Mouse (Mus musculus): Measurements from ENCODE around the gene Zic1.

The Zic1 gene

DNA sequence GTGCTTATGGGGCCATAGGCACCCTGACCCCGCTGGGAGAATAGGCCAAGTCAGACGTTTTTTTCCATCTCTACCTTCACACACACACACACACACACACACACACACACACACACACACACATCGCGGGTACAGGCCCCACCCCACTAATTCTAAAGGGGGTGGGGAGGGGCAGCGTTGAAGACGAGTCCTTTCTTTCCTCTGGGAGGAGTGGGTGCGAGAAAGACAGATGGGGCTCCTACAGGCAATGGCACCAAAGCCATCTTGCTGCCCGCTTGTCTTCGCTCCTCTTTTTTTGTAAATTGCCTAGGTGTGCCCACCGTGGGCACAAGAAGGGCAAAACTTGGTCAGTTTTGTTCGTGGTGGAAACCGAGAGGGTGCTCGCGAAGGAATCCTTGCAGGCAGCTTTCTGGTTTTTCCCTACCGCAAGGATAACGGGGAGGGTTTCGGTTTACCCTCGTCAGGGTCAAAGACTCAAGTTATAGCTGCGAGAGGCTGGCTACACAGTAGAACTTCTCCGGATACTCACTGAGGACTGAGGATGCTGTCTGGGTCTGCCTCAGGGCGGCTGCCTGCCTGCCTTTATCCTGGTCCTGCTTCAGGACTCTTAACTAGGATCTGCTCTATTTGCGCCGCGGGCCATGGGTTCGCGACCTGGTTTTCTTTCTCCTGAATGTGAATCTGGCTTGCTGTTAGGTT lies 3.8 kb upstream of the Zic1 start:
- DNase-seq (ENCODE audit: extremely low read depth, low read depth, low spot score): no peak

DNA sequence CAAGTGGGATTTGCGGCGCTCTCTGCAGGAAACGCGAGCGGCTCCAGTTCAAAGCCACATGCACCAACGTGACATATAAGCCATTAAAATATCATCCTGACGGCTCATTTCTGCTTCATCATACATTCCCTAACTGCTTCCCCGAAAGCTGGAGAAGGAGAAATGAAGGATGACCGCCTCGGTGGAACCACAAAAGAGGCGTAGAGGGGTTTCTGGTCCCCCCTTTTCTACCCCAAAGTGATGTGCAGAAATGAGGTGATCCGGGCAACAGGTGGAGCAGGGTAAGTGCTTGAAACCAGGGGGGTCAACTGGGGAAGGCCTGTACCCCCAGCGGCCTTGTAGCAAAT lies 3.3 kb upstream of the Zic1 start:
- no peak for DNase-seq (ENCODE audit: extremely low read depth, low read depth, low spot score)

DNA sequence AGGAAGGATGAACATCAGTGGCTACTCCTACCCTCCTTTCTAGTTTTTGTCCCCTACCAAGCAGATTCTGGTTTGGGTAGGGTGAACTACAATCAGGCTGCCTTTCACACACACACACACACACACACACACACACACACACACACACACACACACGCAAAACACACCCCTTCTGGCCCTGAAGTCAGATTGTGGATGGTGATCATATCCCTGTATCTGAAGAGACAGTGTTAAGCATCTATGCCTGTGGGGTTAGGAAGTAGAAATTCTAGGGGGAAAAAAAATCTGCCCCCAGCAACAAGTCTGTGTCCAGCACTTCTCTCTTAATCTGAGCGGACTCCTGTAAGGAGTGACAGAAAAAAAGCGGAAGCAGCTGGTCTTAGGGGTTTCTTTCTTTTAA lies 2.5 kb upstream of the Zic1 start:
- DNase-seq (ENCODE audit: extremely low read depth, low read depth, low spot score): no peak

DNA sequence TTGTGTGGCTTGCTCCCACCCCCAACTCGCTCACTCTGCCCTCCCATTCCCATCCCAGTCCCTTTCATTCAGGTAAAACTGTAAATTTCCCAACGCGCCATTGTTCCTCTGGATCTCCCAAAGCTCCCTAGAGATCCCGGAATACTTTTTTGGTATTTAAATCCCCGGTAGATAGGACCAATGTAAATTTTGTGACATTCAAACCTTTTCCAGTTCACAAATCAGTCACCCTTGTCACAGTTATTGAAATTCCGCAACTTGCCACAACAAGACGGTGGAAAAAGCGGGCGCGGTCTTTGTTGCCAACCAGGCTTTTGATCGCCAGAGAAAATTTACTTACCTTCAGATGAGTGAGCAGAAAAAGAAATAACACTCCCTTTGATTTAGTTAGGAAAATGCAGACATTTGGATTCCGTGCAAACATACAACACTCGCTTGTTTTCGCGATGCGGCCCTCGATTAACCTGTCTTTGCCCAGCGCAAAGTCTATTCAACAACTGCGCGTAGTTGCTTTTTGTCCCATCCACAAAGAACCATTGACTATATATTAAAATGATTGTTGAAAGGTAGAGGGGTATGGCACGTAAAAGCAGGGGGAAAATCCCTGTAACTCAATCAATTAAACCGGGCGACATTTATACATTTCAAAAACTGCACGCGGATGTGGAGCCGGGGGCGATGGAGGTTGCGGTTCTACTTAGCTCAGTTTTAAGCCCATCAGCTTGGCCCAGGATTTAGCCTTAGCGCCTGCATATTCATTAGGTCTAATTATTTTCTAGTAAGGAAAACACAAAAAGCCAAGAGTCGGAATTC lies 1.6 kb upstream of the Zic1 start:
- DNase-seq (ENCODE audit: extremely low read depth, low read depth, low spot score): no peak

DNA sequence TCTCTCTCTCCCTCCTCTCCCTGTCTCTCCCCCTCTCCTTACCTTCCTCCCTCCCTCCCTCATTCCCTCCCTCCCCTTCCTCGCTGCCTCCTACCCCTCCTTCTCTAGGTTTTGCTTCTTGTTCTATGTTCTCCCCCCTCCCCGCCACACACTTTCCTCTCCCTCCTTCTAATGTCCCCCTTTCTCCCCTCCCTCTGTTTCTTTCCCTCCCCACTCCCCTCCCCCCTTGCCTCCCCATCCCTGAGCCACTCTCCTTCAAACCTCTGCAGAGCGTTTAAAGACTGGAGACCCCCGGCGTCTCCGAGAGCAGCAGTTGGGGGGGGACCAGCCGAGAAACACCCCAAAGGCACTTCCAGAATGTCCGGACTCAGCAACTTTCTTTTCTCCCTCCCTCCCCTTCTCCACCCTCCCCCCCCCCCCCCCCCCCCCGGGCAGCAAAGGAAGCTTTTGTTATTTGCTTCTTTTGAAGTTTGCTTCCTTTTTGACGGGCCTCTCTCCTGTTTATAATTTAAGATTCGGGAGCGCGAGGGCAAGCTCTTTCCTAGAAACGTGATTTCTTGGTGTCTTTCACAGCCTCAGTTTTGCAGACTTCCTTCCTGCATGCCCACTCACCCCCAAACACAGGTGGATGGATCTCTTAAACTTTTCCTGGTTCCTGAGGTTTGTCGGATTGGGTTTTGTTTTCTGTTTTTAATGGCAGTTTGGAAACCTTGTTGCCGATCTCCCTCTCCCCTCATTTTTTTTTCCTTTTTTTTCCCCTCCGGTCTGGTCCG lies 802 bp upstream of the Zic1 start:
- no peak for DNase-seq (ENCODE audit: extremely low read depth, low read depth, low spot score)

DNA sequence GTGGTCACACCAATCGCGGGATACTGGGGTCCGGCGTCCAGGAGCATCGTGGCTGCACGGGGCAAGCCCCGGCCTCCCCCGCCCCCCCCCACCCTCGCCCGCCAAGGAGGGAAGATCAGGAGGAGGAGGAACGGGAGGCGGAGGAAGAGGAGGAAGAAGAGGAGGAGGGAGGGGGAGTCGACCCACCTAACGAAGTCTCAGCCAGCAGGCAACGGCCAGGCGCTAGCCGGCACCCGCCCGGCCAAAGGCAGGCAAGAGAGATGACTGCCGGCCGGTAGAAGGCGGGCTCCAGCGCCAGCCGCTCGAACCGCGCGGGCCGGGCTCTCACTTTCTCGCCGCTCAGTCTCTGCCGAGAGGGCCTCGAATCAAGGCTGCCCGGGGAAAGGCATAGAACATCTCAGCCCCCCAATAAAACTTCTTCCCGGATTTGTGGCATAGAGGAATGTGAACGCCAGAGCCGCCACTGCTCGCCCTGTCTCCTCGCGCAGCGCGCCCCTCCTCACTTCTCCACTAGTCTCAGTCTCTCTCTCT lies 574 bp downstream of the Zic1 start:
- no peak for DNase-seq (ENCODE audit: extremely low read depth, low read depth, low spot score)

DNA sequence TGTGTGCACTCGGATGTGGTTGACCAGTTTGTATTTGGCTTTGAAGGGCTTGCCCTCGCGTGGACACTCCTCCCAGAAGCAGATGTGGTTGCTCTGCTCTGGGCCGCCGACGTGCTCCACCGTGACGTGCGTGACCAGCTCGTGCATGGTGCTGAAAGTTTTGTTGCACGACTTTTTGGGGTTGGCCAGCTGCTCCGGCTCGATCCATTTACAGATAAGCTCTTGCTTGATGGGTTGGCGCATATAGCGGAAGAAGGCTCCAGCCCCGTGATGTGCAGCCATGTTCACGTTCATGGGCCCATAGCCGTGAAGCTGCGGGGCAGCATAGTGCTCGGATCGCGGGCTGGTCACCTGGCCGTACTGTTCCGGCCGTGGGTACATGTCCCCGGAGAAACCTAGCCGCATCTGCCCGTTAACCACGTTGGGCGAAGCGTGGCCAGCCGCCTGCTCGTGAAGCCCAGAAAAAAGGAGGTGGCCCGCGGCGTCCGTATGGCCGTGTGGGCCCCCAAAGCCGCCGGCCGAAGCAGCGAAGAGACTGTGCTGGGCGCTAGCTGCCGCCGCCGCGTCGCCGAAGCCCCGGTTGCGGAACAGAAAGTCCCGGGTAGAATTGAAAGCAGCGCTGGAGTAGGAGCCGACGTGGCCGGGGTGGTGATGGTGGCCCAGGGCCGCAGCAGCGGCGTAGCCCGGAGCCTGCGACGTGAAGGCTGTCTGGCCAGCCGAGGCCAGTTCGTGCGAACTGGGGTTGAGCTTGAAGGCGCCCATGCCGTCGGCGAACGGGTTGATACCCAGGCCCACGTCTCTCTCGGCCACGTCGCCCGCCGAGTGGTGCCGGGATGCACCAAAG lies 1.3 kb downstream of the Zic1 start:
- no peak for DNase-seq (ENCODE audit: extremely low read depth, low read depth, low spot score)

DNA sequence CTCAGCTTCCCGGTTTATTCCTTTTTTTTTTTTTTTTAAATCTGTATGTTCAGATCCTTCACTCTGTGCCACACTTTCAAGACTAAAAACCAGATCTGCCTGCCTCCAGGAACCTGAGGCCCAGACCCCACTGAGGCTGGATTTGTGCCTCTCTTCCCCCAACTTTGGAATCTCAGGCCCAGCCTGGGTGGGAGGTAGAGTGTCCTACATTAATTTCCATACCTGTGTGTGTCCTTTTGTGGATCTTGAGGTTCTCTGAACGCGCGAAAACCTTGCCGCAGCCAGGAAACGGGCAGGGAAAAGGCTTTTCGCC lies 1.8 kb downstream of the Zic1 start:
- no peak for DNase-seq (ENCODE audit: extremely low read depth, low read depth, low spot score)

DNA sequence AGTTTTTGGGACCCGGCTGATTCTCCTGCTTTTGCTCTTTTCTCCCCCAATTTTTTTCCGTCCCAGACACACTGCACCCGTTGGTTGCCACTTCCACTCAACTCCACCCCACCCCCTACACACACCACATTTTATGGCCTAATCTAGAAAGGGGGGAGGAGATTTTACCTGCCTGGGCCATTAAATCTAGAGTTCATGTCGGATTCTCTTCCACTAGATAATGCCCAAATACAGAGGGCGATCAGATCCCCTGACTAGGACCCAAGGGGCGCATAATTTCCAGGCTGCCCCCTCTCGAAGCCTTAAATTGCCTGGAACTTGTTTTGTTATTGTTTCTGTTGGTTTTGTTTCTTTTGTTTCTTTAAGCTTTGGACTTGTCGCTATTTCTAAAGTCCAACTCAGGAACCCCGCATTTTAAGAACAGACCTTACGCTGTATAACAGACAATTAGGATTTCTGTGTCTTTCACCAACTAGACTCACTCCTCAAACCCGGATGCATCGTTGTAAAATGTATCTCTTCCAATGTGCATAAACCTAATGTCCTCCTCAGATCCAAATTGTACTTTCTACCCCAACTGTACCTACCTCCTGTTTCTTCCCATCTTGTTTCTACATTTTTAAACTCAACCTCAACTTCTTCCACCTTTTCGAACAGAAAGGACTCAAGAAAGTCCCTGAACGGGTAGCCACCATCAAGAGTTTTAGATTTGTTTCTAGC lies 2.4 kb downstream of the Zic1 start:
- no peak for DNase-seq (ENCODE audit: extremely low read depth, low read depth, low spot score)

DNA sequence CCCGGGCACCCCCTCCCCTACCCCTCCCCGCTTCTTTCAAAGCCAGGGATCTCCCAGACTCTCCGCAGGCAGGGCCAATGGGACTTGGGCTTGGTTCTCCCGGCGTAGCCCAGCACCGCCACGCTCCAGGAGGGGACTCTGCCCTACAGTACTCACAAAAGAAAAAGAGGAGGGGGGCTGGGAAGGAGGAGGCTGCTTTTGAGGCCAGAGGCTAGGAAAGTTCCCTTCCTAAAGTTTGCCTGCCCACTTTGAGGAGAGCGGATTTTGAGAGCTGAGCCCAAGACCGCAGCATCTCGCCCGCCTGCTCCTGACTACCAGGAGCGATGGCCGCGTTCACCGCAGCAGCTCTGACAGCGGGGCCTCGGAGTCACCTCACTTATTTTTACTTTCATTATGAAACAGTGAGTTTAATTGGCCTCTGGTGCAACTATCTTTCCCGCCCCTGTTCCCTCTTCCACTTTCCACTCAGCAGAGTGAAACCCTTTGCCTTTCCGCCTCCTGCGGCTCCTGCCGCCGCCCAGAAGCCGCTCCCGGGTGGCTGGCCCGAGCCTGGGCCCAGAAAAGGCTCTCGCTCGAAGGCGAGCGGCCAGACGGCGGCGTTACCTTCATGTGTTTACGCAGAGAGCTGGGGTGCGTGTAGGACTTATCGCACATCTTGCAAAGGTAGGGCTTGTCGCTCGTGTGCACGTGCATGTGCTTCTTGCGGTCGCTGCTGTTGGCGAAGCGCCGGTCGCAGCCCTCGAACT lies 3.6 kb downstream of the Zic1 start, which contains the start of gene Zic4:
Gene Zic4 (plus strand): TSS at position 558 of the 746 bp plus-strand sequence.
- DNase-seq (ENCODE audit: extremely low read depth, low read depth, low spot score): no peak

DNA sequence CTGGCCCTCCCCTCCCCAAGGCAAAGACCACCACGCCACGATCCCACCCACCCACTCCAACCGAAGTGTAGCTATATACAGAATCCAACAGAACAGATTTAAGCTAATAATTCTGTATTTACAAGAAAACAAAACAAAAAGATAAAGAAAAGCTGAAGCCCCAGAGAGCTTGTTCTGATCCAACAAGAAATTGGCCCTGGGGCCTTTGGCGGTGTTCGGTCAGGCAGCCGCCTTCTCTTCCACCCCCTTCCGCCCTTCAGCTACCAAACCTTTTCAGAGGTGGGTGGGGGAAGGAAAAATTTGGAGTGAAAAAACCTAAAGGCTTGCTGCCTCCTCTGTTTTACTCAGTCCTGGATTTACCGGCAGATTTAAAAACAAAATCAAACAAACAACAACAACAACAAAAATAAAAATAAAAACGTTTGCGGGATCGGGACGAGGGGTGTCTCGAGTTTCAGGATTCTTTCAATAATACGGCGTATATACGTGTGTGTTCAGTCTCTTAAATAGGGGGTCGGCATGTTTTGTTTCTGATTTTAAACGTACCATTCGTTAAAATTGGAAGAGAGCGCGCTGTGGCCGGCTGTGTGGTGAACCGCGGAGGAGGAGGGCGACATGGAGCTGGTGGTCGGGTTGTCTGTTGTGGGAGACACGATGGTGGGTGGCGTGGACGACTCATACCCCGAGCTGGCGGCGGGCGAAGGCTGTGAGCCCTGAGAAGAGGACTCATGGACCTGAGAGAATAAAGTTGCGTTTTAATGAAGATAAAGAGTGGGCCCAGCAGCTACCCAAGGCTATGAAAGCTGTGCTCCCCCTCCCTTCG lies 4.4 kb downstream of the Zic1 start:
- no peak for DNase-seq (ENCODE audit: extremely low read depth, low read depth, low spot score)

DNA sequence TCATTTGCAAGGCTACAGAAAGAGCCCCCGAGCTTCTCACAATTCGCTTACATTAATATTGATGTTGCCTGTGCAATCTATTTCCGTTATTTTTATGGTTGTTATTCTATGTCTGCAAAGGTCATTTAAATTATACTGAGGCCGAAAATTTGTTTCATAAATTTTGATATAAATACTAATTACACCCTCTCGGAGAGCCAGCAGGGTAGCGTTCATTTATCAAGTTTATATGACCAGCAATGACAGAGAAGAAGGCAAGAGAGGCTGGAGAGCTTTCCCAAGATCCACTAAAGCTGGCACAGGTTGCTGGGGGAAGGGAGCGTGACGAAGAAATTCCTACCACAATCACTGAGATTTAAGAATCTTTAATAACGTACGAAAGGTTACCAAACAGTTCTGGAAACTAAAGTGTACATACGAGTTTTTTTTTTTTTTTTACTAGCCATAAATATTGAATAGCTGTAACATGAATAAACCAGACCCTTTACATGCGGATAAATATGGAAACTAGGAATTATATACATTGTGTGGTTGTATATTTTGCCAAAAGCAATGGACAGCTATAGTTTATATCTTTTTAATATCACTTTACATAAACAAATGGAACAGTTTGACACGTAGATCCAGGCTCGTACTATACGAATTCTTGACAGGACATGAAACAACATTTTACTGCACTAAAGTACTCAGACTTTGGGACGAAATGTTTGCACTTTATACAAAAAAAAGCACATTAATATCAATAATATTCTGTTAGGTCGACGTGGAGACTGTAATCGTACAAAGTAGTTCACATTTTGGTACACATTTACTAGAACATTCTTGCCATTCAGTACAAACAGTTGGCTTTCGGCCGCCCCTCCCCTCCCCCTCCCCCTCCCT lies 5.2 kb downstream of the Zic1 start:
- no peak for DNase-seq (ENCODE audit: extremely low read depth, low read depth, low spot score)

DNA sequence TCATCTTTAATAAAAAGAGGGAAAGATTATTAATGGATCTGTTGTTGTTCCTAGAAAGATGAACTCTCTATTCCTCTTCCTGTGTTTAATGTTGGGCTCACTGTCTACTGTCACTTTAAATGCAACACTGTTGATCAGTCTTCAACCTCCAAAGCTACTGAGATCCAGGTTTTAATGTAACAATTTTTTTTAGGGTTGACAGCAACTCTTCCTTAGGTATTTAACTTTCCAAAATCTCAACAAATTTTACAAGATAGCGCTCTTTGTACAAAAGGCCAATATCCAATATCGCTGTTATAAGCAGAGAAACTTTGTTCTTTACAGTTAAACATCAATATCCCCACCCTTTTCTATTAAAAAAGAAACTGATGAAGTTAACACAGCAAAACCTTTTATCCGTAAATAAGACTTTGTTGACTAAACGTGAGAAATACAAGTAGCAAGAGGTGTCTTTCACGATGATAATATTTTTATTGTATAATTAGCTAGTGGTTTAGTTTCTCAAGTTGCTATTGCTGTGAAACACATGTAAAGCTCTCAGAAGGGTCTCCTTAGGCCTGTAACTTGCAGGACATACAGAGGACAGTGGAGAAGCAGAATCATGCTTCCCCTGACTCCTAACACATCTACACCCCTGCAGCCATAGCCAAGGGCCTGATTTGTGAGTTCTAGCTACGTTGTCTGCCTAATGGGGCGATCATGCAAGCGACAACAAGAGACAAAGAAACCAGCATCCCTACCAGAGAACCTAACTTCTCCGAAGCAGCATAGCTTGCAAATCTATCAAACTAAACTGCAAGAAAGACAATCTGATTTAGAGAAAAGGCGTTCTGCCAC lies 6.5 kb downstream of the Zic1 start:
- DNase-seq (ENCODE audit: extremely low read depth, low read depth, low spot score): no peak

DNA sequence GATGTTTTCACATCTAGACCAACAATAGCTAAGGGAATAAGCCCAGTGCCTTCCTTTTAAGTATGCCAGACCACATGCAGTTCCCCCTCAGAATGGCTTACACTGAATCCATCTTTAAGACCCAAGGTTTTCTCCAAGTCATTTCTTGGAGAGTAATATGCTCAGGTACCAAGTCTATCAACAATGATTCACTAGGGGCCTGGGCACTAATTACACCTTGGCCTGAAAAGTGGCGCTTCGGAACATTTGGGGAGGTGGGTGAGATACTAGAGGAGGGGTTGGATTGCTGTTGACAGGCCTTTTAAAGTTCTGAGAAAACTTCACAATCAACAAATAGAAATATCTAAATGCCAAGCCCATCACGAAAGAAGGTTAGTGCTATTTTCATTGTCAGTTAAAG lies 8.3 kb downstream of the Zic1 start:
- no peak for DNase-seq (ENCODE audit: extremely low read depth, low read depth, low spot score)

DNA sequence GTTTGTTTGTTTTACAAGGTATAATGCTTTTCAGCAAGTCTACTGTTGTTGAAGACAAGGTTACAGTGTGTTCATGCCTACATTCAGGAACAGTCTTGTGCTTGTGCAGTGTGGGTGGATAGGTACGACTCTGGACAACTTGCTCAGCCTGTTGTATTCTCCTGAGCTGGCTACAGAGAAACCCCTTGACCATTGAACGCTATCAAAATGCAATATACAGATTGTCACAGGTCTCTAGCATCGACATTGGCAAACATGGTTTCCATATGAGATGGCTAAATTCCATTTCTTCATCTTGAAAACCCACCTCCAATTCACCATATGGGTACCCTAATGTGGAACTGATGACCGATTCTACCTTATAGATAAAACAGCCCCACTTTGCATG lies 9.3 kb downstream of the Zic1 start:
- no peak for DNase-seq (ENCODE audit: extremely low read depth, low read depth, low spot score)

DNA sequence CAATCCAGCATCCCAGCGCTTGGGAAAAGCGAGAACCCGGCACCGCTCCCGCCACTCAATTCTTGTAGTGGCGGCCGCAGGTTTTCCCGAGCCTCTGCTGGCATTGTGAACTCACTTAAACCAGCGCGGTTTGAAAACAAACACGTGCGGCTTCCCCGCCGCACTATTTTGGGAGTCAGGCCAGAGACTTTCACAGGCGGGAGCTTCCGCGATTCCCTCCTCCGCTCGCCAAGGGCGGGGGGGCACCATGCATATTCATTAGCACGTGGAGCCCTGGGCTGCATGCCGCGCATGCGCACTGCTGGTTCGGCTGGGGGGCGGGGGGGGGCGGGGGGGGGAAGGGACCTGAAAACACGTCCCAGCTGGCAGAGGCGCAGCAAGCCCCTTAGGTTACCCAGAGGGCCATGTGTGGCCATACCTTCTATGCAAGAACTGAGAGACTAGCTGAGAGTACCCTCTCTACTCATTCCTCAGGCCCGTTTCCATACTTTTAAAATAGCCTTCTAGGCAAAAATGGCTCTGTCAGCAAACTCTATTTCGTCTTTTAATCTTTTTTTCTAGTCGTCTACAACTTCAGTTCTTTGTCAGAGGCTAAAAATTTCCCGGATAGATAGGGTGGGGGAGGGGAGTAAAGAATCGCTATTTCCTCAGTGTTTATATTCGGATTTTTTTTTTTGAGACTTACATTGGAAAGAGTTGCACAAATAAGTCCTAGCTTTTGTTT lies 9.8 kb downstream of the Zic1 start:
- no peak for DNase-seq (ENCODE audit: extremely low read depth, low read depth, low spot score)
